Mouse (Mus musculus) layer of hippocampus, adult 9-11 months (tissue): ENCODE data around the gene Rorc.

Experiments used
- DNase-seq: peaks from one replicate; pipeline ENCODE4 v3.0.0; 2022

Rorc gene

GRCm38 (mm10) chr3:94377028-94377923 lies 4.7 kb downstream of the Rorc start:
- DNase-seq = no peak

GRCm38 (mm10) chr3:94379831-94380510 lies 7.4 kb downstream of the Rorc start:
- DNase-seq = no peak

DNA sequence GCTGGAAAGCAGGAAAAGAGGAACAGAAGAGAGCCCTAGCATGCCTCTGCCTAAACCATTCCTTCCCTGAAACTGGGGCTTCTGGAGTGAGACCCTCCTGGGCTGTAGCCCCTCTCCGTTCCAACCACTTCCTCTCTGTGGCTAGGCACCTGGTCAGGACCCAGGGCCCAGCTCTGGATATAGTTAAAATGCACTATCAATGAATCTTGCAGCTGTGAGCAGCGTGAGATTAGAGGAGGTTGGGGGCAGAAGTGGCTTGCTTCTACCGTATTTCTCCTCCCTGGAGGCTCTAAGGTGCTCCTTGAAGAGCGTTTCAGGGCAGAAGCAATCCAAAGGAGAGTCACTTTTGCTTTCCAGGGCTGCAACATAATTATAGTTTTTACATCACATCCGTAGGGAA lies 9.7 kb downstream of the Rorc start:
- DNase-seq = no peak

GRCm38 (mm10) chr3:94383476-94383875 lies 10.9 kb downstream of the Rorc start:
- DNase-seq = no peak

GRCm38 (mm10) chr3:94386671-94387070 lies 14.1 kb downstream of the Rorc start:
- no peak for DNase-seq

DNA sequence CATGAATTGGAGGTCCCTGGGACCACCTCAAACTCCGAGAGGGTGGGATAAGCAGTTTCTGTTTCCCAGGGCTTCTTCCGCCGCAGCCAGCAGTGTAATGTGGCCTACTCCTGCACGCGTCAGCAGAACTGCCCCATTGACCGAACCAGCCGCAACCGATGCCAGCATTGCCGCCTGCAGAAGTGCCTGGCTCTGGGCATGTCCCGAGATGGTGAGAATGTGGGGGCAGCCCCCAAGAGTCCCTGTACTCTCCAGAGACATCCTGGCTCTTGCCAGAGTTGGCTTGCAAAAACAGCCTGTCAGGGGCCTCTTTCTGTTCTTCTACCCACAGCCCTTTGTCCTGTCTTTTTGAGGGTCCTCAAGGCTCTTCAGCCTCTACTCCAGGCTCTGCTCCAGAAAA lies 14.8 kb downstream of the Rorc start:
- DNase-seq = no peak

GRCm38 (mm10) chr3:94388047-94388446 lies 15.5 kb downstream of the Rorc start:
- no peak for DNase-seq

GRCm38 (mm10) chr3:94389420-94389819 lies 16.8 kb downstream of the Rorc start:
- no peak for DNase-seq

GRCm38 (mm10) chr3:94391001-94391400 lies 18.4 kb downstream of the Rorc start:
- DNase-seq = no peak

- no peak for DNase-seq
Observed at GRCm38 (mm10) chr3:94392128-94392527, 19.5 kb downstream of the Rorc start.

DNA sequence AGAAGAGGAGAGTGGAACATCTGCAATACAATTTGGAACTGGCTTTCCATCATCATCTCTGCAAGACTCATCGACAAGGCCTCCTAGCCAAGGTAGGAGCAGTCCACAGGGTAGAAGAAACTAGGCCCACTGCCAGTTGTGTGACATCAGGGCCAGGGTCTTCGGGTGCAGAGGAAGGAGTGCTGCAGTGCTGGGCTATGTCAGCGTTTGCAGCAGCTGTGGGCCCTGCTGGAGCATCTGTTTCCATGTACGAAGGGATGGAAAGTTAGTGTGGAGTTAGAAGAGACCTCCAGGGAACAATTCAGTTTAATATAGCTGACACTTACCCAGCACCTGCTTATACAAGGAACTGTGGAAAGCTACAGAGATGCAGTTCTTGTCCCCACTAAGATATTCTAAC lies 20.5 kb downstream of the Rorc start:
- no peak for DNase-seq

GRCm38 (mm10) chr3:94396336-94396735 lies 23.7 kb downstream of the Rorc start:
- DNase-seq = no peak

DNA sequence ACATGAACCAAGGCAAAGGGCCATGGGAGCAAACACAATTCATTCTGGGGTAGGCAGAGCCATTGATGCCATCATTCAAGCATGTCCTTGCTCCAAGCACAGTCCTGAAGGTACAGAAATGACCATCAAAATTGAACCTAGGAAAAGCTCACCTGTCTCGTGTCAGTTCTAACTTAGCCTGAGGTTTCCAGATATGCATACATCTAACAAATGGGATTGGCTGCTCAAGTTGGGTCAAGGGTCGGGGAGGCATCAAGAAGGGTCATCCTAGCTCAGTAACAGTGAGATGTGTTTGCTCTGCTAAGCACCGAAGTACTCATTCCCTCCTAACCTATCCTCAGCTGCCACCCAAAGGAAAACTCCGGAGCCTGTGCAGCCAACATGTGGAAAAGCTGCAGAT lies 24.3 kb downstream of the Rorc start:
- DNase-seq = no peak

GRCm38 (mm10) chr3:94398217-94398616 lies 25.6 kb downstream of the Rorc start, which contains the start of gene Lingo4:
Gene Lingo4, plus strand, starts transcription at chr3:94398517.
- no peak for DNase-seq

GRCm38 (mm10) chr3:94398943-94399481 lies 26.4 kb downstream of the Rorc start:
- no peak for DNase-seq

DNA sequence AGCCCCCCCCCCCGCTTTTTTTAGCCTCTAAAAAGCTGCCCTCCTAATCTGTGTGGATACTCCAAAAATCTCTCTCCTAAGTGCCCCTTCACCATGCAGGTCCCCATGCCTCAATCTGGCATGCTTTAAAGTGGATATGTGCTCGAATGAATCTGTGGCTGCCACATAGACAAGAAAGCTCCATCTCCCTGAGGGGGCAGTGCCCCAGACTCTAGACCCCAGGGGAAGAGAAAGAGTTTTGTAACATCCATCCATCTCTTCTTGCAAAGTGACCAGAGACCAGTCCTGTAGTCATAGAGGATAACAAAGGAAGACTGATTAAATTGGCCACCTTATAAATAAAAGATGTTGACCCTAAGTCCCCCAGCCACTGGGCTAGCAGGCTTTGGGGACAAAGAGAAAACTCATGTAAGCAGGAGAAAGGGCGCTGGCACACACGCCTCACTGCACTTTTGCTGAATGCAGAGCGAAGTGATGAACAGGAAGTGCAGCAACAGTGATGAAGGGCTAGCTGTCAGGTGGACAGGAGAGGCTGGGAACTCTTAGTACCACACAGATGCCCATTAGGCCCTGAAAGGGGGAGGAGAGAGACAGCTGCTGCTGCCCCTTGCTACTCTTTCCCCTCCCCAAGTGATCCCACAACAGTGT lies 27.2 kb downstream of the Rorc start:
- DNase-seq = no peak

DNA sequence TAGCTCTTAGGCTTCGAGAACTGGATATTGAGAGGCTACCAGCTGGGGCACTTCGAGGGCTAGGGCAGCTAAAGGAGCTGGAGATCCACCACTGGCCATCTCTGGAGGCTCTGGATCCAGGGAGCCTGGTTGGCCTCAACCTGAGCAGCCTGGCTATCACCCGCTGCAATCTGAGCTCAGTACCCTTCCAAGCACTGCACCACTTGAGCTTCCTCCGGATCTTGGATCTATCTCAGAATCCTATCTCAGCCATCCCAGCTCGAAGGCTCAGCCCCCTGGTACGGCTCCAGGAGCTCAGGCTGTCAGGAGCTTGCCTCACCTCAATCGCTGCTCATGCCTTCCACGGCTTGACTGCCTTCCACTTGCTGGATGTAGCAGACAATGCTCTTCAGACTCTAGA lies 29.9 kb downstream of the Rorc start:
- no peak for DNase-seq

GRCm38 (mm10) chr3:94404366-94405054 lies 31.9 kb downstream of the Rorc start:
- DNase-seq = no peak

DNA sequence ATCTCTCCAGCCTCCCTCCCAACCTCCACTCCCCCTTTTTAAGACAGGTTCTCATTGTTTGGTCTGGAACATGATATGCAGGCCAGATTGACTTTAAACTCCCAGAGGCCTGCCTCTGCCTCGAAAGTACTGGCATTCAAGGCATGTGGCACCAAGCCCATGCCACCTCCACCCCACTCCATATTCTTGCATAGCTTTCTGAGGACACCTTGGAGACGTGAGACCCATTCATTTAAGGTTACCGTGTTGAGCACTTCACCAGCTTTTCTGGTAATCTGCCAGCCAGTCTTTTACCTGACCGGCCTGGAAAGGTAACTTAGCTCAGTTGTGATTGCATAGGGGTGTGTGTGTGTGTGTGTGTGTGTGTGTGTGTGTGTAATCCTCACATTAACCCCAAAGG lies 33.0 kb downstream of the Rorc start:
- DNase-seq = no peak

DNA sequence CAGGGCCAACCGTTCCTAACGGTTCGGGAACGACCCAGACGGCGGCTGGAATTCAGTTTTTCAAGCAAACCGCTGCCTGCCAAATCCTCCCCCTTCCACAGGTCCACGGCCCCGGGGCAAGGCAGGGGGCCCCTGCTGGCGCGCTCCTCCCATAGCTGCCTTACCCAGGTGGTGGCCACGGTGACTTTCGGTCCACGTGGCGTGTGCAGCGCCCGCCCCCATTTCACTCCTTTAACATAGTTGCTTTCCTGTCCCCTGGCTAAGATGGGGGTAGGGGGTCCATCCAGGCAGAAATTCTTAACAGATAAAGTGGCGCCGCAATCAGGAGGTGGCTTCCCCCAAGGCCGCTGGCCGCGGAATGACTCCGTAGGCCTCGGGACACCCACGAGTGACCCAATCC lies 39.9 kb downstream of the Rorc start:
- peak; percentile 30 for DNase-seq

- peak; percentile 99 for DNase-seq
Observed at GRCm38 (mm10) chr3:94413031-94413679, 40.6 kb downstream of the Rorc start, which contains the start of gene Tdrkh. Gene Tdrkh, plus strand, starts transcription at chr3:94413273.

GRCm38 (mm10) chr3:94430980-94431379 lies 58.4 kb downstream of the Rorc start:
- no peak for DNase-seq
